Mouse (Mus musculus): ENCODE data around the gene Lhfpl2. TPM values are rescaled to one million over a fixed set of nuclear protein-coding genes. Genes with fewer than 3 reads are reported as not detected.

The Lhfpl2 gene
- polyA plus RNA-seq, 1 experiment from 2014 or later: 6.8 TPM

DNA sequence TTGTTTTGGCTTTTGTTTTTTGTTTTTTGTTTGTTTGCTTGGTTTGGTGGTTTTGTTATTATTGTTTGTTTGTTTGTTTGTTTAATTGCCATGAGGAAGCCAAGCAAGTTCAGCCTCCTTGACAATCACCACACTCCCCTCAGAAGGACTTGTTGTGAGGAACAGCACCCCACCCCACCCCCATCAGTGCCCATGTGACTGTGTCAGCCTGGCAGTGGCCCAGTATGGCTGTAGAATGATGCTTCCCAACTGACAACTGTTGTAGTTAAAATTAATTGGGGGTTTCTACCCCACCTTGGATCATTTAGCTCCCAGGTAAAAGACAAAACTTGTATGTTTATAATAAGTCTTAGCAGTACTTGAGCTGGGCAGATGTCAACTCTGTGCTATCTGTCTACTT is 37.6 kb downstream of the Lhfpl2 start:
- DNase-seq (ENCODE audit: low spot score): no peak
- H3K36me3 ChIP-seq (ENCODE audit: control insufficient read depth, insufficient read depth, low read length): no peaks in the 10 kb centered on the region
- ATAC-seq (ENCODE audit: low FRiP score, low TSS enrichment): no peak
- H3K9ac ChIP-seq (ENCODE audit: low read length): no peak overlapping the region
- no peaks in the 10 kb centered on the region for H3K9me3 ChIP-seq (ENCODE audit: control insufficient read depth, low read length)
- no peak overlapping the region for H3K4me2 ChIP-seq (replicated peaks; ENCODE audit: low read depth)
- TF ChIP-seq EP300 (optimal IDR thresholded peaks at IDR 0.05) (no peak), CTCF (IDR thresholded peaks at IDR 0.05; ENCODE audit: low read depth) (no peak)
- H3K4me1 ChIP-seq (replicated peaks; ENCODE audit: control insufficient read depth, insufficient read depth): 0 out of 2 replicates have a peak, but pooled peaks cover 2% of the 10 kb centered on the region
- no peaks in the 10 kb centered on the region for H3K27me3 ChIP-seq (ENCODE audit: control insufficient read depth, insufficient read depth, low read length)
- H3K4me3 ChIP-seq (ENCODE audit: low read depth, low read length): no peak overlapping the region
- no peak overlapping the region for H3K27ac ChIP-seq (replicated peaks)

DNA sequence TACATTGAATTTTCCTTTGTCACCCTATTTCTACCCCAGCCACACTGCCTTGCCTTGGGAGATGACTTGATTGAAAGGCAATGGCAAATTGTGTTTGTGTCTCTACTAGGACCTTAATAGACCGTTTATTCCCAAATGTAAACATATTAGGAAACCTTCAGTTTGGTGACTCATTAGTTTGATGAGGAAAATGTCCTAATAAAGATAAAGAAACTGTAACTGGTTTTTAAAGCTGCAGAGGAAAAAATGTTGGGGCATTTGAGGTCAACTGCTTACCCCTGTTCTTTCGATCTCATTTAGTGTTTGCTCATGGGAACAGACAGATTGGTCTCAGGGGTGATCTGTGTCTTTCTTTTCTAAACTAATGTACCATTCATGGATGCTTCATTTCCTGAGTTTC is 40.1 kb downstream of the Lhfpl2 start:
- ATAC-seq (ENCODE audit: low FRiP score, low TSS enrichment) (no peak), DNase-seq (ENCODE audit: low spot score) (no peak)
- Histone ChIP-seq H3K4me3 (ENCODE audit: low read depth, low read length) (no peak overlapping the region), H3K27me3 (ENCODE audit: control insufficient read depth, insufficient read depth, low read length) (no peaks in the 10 kb centered on the region), H3K36me3 (ENCODE audit: control insufficient read depth, insufficient read depth, low read length) (no peaks in the 10 kb centered on the region), H3K4me2 (replicated peaks; ENCODE audit: low read depth) (no peak overlapping the region), H3K4me1 (replicated peaks; ENCODE audit: control insufficient read depth, insufficient read depth) (0 out of 2 replicates have a peak, but pooled peaks cover 2% of the 10 kb centered on the region), H3K9ac (ENCODE audit: low read length) (no peak overlapping the region), H3K27ac (replicated peaks) (0 out of 2 replicates have a peak overlapping the region, but pooled peaks have one; percentile 24), H3K9me3 (ENCODE audit: control insufficient read depth, low read length) (no peaks in the 10 kb centered on the region)
- TF ChIP-seq EP300 (optimal IDR thresholded peaks at IDR 0.05) (no peak), CTCF (IDR thresholded peaks at IDR 0.05; ENCODE audit: low read depth) (no peak)
- WGBS: 21% methylated on average over 2 of the region's 2 CpGs

DNA sequence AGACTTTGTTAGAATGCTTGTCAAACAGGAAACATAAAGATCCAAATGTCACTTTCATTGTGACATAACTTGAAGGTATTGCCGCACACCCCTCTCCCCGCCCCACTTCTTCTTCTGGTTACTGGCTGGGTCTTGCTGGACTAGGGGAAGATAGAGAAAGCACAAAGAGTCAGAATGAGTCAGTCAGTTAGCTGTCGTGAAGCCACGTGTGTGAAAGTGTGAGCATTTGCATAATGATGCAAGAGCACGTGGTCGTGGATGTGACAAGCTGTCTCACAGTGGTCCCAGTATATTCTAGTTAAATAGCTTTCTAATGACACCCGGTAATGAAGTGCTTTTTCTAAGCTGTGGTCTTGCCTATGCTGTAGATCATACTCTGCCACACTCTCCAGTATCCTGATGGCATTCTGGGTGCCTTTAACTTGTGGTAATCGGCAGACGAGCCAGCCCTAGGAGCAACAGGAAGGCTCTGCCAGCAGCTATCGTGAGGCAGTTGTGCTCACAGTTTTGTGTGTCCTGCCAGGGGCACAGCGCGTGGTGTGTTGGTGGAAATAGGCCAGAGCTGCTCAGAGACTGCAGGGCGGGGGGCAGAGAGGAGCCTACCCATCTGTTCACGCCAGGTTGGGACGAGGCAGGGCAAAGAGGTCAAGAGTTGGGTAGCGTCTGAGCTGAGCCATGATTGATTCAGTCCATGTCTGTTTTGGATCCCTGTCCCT is 40.9 kb downstream of the Lhfpl2 start:
- Histone ChIP-seq H3K4me2 (replicated peaks; ENCODE audit: low read depth) (no peak overlapping the region), H3K27ac (replicated peaks) (no peak overlapping the region), H3K4me3 (ENCODE audit: low read depth, low read length) (no peak overlapping the region), H3K4me1 (replicated peaks; ENCODE audit: control insufficient read depth, insufficient read depth) (0 out of 2 replicates have a peak, but pooled peaks cover 2% of the 10 kb centered on the region), H3K27me3 (ENCODE audit: control insufficient read depth, insufficient read depth, low read length) (no peaks in the 10 kb centered on the region), H3K9me3 (ENCODE audit: control insufficient read depth, low read length) (no peaks in the 10 kb centered on the region), H3K9ac (ENCODE audit: low read length) (no peak overlapping the region), H3K36me3 (ENCODE audit: control insufficient read depth, insufficient read depth, low read length) (no peaks in the 10 kb centered on the region)
- no peak for TF ChIP-seq EP300 (optimal IDR thresholded peaks at IDR 0.05)
- no peak for TF ChIP-seq CTCF (IDR thresholded peaks at IDR 0.05; ENCODE audit: low read depth)
- peak; percentile 67; the same call in 1 of the 2 replicates for ATAC-seq (ENCODE audit: low FRiP score, low TSS enrichment)
- DNase-seq (ENCODE audit: low spot score): no peak
- WGBS: 65% methylated on average over 16 of the region's 16 CpGs

DNA sequence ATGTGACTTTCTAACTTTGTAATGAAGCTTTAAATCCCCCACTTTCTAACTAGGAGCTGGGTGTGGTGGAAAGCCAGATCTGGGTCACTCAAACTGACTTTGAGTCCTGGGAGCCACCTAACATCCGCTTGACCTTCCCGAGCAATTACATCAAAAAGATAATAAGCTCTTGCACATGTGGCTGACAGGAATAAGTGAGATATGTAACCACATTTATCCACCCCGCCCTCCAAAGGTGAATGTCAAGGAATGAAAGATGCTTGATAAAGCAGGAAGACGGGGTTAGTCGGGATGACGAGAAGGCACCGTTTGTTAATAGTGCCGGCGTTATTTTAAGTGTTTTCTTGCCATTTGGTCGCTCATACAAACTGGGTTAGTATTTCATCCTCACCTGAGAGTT is 41.5 kb downstream of the Lhfpl2 start:
- Histone ChIP-seq H3K27me3 (ENCODE audit: control insufficient read depth, insufficient read depth, low read length) (no peaks in the 10 kb centered on the region), H3K9me3 (ENCODE audit: control insufficient read depth, low read length) (no peaks in the 10 kb centered on the region), H3K36me3 (ENCODE audit: control insufficient read depth, insufficient read depth, low read length) (no peaks in the 10 kb centered on the region), H3K27ac (replicated peaks) (no peak overlapping the region), H3K4me3 (ENCODE audit: low read depth, low read length) (no peak overlapping the region), H3K9ac (ENCODE audit: low read length) (no peak overlapping the region), H3K4me1 (replicated peaks; ENCODE audit: control insufficient read depth, insufficient read depth) (0 out of 2 replicates have a peak, but pooled peaks cover 2% of the 10 kb centered on the region), H3K4me2 (replicated peaks; ENCODE audit: low read depth) (no peak overlapping the region)
- ATAC-seq (ENCODE audit: low FRiP score, low TSS enrichment) (no peak), DNase-seq (ENCODE audit: low spot score) (no peak)
- no peak for TF ChIP-seq CTCF (IDR thresholded peaks at IDR 0.05; ENCODE audit: low read depth)
- TF ChIP-seq EP300 (optimal IDR thresholded peaks at IDR 0.05): no peak
- 84% methylated on average over 10 of the region's 10 CpGs for WGBS

DNA sequence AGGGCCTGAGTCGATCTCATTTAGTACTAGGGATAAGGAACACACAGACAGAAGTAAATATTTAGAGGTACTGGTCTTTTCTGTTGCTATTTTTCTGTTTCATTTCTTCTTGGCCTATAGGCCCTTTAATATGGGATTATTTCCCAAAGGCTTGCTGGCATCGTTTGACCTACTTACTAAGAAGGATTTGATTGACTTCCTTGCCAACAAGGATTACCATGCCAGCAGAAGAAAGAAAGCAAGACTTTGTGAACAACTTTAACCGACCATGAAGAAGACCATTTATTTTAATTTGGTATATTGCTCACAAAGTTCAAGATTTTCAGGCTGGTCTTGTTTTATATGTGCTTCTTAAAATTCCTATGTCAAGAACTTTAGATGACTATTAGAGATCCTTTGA is 42.8 kb downstream of the Lhfpl2 start:
- ATAC-seq (ENCODE audit: low FRiP score, low TSS enrichment) (no peak), DNase-seq (ENCODE audit: low spot score) (no peak)
- Histone ChIP-seq H3K27me3 (ENCODE audit: control insufficient read depth, insufficient read depth, low read length) (no peaks in the 10 kb centered on the region), H3K27ac (replicated peaks) (no peak overlapping the region), H3K4me3 (ENCODE audit: low read depth, low read length) (no peak overlapping the region), H3K4me2 (replicated peaks; ENCODE audit: low read depth) (no peak overlapping the region), H3K4me1 (replicated peaks; ENCODE audit: control insufficient read depth, insufficient read depth) (peaks cover 2% of the 10 kb centered on the region; the same call in 1 of the 2 replicates), H3K36me3 (ENCODE audit: control insufficient read depth, insufficient read depth, low read length) (no peaks in the 10 kb centered on the region), H3K9ac (ENCODE audit: low read length) (no peak overlapping the region), H3K9me3 (ENCODE audit: control insufficient read depth, low read length) (no peaks in the 10 kb centered on the region)
- TF ChIP-seq CTCF (IDR thresholded peaks at IDR 0.05; ENCODE audit: low read depth) (no peak), EP300 (optimal IDR thresholded peaks at IDR 0.05) (no peak)
- 50% methylated on average over 3 of the region's 3 CpGs for WGBS

DNA sequence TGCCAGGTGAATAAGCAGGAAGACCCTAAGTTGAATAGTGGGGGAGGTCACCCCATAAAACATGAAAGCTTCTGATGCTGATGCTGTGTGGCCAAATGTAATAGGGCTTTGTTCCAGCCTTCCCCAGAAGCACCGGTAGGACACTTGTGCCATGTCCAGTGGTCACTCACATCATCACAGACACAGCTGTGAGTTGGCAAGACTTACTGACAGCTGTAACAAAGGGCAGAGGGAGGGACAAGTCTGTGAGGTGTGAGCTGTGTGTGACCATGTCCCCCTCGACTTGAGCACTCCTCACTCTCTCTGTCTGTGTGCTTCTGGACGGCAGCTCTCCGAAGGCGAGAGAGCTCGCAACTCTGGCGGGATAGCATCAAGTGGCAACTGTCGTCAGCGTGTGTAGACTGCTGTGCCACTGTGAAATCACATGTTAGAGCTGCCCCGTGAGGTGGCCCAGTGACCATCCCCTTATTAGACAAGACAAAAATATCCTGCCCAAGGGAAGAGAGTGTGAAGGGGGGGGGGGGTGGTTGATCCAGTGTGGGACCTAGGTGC is 43.5 kb downstream of the Lhfpl2 start:
- no peaks in the 10 kb centered on the region for H3K9me3 ChIP-seq (ENCODE audit: control insufficient read depth, low read length)
- no peak overlapping the region for H3K27ac ChIP-seq (replicated peaks)
- DNase-seq (ENCODE audit: low spot score): no peak
- no peak for TF ChIP-seq CTCF (IDR thresholded peaks at IDR 0.05; ENCODE audit: low read depth)
- TF ChIP-seq EP300 (optimal IDR thresholded peaks at IDR 0.05): no peak
- WGBS: 88% methylated on average over 10 of the region's 10 CpGs
- no peak overlapping the region for H3K4me2 ChIP-seq (replicated peaks; ENCODE audit: low read depth)
- no peaks in the 10 kb centered on the region for H3K27me3 ChIP-seq (ENCODE audit: control insufficient read depth, insufficient read depth, low read length)
- H3K4me3 ChIP-seq (ENCODE audit: low read depth, low read length): no peak overlapping the region
- peaks cover 5% of the 10 kb centered on the region; the same call in 1 of the 2 replicates for H3K4me1 ChIP-seq (replicated peaks; ENCODE audit: control insufficient read depth, insufficient read depth)
- no peak for ATAC-seq (ENCODE audit: low FRiP score, low TSS enrichment)
- no peak overlapping the region for H3K9ac ChIP-seq (ENCODE audit: low read length)
- H3K36me3 ChIP-seq (ENCODE audit: control insufficient read depth, insufficient read depth, low read length): no peaks in the 10 kb centered on the region
